Mouse (Mus musculus) heart, embryonic 16.5 days (tissue): ENCODE results near the gene Ccdc136. TPM values are rescaled to one million over a fixed set of nuclear protein-coding genes. Genes with fewer than 3 reads are reported as not detected.

ENCODE experiments used
- ATAC-seq: fragments of 200-750 bp; cut with Nextera tagmentation; replicated peaks from 2 replicates; pipeline ENCODE4 v1.8.0; 2017; ENCODE audit warnings: moderate number of reproducible peaks; ENCODE audit not compliant: insufficient read depth, low FRiP score; ENCODE audit errors: extremely low read depth
- H3K27ac ChIP-seq: fragments of 300-500 bp; sonication (generic); 2 replicates; pipeline ENCODE4 v1.5.1; 2014; ENCODE audit warnings: mild to moderate bottlenecking, low read length, control low read depth, moderate library complexity
- H3K27me3 ChIP-seq: fragments of 300-500 bp; sonication (generic); 2 replicates; pipeline ENCODE4 v1.6.1; 2014; ENCODE audit warnings: low read length, mixed read lengths; ENCODE audit not compliant: control insufficient read depth, insufficient read depth
- H3K36me3 ChIP-seq: fragments of 300-500 bp; sonication (generic); 2 replicates; pipeline ENCODE4 v1.6.1; 2014; ENCODE audit not compliant: control insufficient read depth, insufficient read depth
- H3K4me1 ChIP-seq: fragments of 300-500 bp; sonication (generic); 2 replicates; pipeline ENCODE4 v1.6.1; 2014; ENCODE audit warnings: low read length, mixed read lengths; ENCODE audit not compliant: control insufficient read depth, insufficient read depth
- H3K4me2 ChIP-seq: fragments of 300-500 bp; sonication (generic); 2 replicates; pipeline ENCODE4 v1.6.1; 2014; ENCODE audit warnings: low read depth, mild to moderate bottlenecking, control low read depth, low read length
- H3K4me3 ChIP-seq: fragments of 300-500 bp; sonication (generic); 2 replicates; pipeline ENCODE4 v1.5.1; 2014; ENCODE audit warnings: mild to moderate bottlenecking, control low read depth, low read length
- H3K9ac ChIP-seq: fragments of 300-500 bp; sonication (generic); 2 replicates; pipeline ENCODE4 v1.6.1; 2014; ENCODE audit warnings: low read length, control low read depth
- H3K9me3 ChIP-seq: fragments of 300-500 bp; sonication (generic); replicated peaks from 2 replicates; pipeline ENCODE4 v1.6.1; 2016; ENCODE audit warnings: low read length; ENCODE audit not compliant: control insufficient read depth
- WGBS: fragments of 180-500 bp; shearing (Covaris S2); extraction: QIAGEN DNeasy Blood & Tissue Kit; methylation state at CpG from one replicate; pipeline ENCODE4 v1.1.7; 2014; 5-methylcytosine and 5-hydroxymethylcytosine counted together
- polyA plus RNA-seq: library from polyadenylated mRNA; unstranded; fragments of >200 nt; fragmentation: Nextera tagmentation; extraction: Ambion mirVana; gene quantifications from 2 replicates; pipeline ENCODE4 v1.2.1, GENCODE M21; 2015

Ccdc136 gene
- polyA plus RNA-seq, 1 experiment from 2014 or later = 21.6 TPM

DNA sequence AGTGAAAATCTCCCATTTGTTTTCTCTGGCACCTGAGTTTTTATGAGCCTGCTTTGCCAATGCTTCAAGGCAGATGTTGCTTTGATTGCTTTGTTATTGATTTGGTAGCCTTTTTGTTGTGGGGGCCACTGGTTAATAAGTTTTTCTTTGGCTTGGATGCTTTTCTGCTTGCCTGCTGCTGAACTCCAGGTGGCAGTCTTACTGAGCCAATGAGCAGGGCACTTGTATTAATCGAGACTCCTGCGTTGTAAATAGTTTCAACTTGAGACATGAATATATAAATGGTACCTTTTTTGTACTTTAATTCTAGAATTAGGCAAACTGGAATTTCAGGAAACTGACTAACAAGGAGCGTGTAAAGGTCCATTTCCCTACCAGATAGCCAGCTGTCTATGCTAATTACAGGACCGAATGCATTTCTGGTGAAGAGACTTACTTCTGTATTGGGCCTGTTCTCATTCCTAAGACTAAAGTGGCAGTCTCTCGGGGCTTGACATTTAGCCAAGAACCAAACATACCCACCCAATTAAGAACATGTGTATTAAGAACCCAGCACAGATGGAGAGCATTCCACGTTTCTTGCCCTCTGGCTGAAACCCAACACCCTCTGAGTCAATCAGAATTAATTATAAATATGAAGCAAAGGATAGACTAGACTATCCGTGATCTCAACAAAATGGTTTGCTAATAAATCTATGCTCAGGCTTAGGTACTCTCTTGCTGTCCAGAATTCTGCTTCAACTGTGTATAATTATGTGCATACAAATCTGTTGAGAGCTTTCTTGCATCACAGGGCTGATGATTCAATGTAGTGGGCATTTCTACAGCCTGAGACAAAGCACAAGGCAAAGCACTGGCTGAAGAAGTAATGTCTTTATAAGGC is 33.6 kb upstream of the Ccdc136 start:
- H3K27ac ChIP-seq = peak overlapping the region; percentile 58
- peaks cover 32% of the 10 kb centered on the region for H3K36me3 ChIP-seq

GRCm38 (mm10) chr6:29363129-29363515 is 33.0 kb upstream of the Ccdc136 start:
- no peak overlapping the region for H3K4me2 ChIP-seq
- no peaks in the 10 kb centered on the region for H3K27me3 ChIP-seq
- WGBS = 72% methylated on average over 3 of the region's 3 CpGs
- H3K9ac ChIP-seq = no peak overlapping the region
- H3K27ac ChIP-seq = peak overlapping the region; percentile 58
- H3K36me3 ChIP-seq = peaks cover 32% of the 10 kb centered on the region
- H3K9me3 ChIP-seq = no peaks in the 10 kb centered on the region
- no peak overlapping the region for H3K4me3 ChIP-seq
- no peak for ATAC-seq
- H3K4me1 ChIP-seq = peaks cover 21% of the 10 kb centered on the region

More for the DNA sequence above, 33.6 kb upstream of the Ccdc136 start:
- Histone ChIP-seq H3K27me3 (no peaks in the 10 kb centered on the region), H3K4me2 (no peak overlapping the region), H3K4me3 (no peak overlapping the region), H3K4me1 (peaks cover 21% of the 10 kb centered on the region), H3K9me3 (no peaks in the 10 kb centered on the region), H3K9ac (peak overlapping the region; percentile 15)
- ATAC-seq = no peak
- WGBS = 52% methylated on average over 7 of the region's 7 CpGs

DNA sequence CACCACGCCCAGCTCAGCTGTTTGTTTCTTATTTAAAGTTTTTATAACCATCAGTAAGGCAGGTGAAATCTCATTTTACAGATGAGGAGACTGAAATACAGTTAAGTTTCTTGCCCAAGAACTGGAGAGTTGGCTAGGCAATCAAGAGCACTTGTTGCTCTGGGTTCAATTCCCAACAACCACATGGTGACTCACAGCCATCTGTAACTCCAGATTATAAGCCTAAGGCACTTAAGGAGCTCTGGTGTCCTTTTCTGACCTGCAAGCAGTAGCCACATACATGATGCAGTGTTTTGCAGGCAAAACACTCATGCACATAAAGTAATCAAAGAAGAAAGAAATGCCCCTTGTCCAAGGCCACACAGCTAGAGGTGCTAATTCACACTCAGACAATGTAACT is 30.8 kb upstream of the Ccdc136 start:
- no peak overlapping the region for H3K4me3 ChIP-seq
- H3K4me2 ChIP-seq = no peak overlapping the region
- peaks cover 40% of the 10 kb centered on the region for H3K36me3 ChIP-seq
- 96% methylated on average over 1 of the region's 1 CpGs for WGBS
- no peak for ATAC-seq
- H3K4me1 ChIP-seq = peaks cover 7% of the 10 kb centered on the region
- no peaks in the 10 kb centered on the region for H3K27me3 ChIP-seq
- H3K9me3 ChIP-seq = no peaks in the 10 kb centered on the region
- no peak overlapping the region for H3K27ac ChIP-seq
- no peak overlapping the region for H3K9ac ChIP-seq

DNA sequence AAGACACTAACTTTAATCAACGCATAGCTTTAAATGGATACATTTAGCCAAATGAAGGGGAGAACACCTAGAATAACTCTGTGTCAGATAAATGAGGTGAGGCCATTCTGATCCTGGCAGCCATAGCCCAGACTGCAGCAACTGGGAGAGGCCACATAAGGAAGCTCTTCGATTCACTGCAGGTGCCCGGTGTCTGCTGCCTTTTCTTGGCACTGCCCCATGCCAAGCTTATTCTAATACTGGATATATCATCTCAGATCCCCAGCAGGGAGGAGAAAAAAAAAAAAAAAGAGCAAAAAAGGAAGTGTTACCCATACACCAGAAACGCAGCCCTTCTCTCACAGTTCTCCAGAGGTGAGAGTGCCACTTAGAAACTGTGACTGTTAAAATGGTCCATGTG is 18.7 kb upstream of the Ccdc136 start:
- no peak for ATAC-seq
- WGBS = 85% methylated on average over 4 of the region's 4 CpGs
- no peak overlapping the region for H3K9ac ChIP-seq
- H3K36me3 ChIP-seq = peaks cover 40% of the 10 kb centered on the region
- H3K4me3 ChIP-seq = no peak overlapping the region
- no peak overlapping the region for H3K4me2 ChIP-seq
- no peak overlapping the region for H3K27ac ChIP-seq
- no peaks in the 10 kb centered on the region for H3K9me3 ChIP-seq
- no peaks in the 10 kb centered on the region for H3K27me3 ChIP-seq
- H3K4me1 ChIP-seq = no peaks in the 10 kb centered on the region

DNA sequence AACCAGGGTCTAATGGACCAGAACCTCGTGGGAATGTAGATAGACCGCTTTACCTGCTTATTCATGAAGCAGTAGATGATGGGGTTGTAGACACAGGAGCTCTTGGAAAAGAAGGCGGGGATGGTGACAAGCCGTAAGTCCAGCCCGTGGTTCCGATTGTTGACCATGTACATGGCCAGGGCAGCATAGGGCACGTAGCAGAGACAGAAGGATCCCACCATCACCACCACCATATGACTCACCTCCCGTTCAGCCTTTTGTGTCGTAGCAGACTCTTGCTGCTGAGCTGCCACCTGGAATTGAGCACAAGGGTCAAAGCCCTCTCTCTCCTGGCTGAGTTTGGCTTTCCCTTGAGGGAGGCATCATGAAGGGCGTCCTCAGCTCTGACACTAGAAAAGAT is 17.4 kb upstream of the Ccdc136 start:
- Histone ChIP-seq H3K9me3 (no peaks in the 10 kb centered on the region), H3K36me3 (peaks cover 31% of the 10 kb centered on the region)

DNA sequence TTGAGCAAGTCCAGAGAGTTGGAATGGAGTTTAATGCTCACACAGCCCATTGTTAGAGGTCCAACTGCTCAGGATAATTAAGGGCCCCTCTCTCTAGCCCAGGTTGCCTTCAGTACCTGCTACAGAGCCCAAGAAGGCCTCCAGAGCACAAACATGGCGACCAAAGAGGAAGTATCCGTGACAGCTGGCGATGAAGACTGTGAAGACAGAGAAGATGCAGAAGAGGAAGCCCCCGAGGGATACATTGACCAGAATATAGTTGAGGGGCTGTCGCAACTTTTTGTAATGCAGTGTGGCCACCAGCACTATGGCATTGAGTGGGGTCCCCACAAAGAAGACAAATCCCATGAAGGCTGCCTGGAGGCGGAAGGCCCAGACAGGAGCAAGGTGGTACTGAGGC is 16.2 kb upstream of the Ccdc136 start:
- Histone ChIP-seq H3K9me3 (no peaks in the 10 kb centered on the region), H3K27ac (no peak overlapping the region), H3K4me1 (no peaks in the 10 kb centered on the region), H3K4me3 (no peak overlapping the region), H3K36me3 (peaks cover 21% of the 10 kb centered on the region), H3K27me3 (no peaks in the 10 kb centered on the region), H3K9ac (no peak overlapping the region), H3K4me2 (no peak overlapping the region)
- ATAC-seq = no peak
- WGBS = 87% methylated on average over 6 of the region's 6 CpGs

More for the DNA sequence above, 17.4 kb upstream of the Ccdc136 start:
- H3K4me3 ChIP-seq = no peak overlapping the region
- no peak for ATAC-seq
- 93% methylated on average over 10 of the region's 10 CpGs for WGBS
- no peaks in the 10 kb centered on the region for H3K4me1 ChIP-seq
- no peak overlapping the region for H3K27ac ChIP-seq
- no peaks in the 10 kb centered on the region for H3K27me3 ChIP-seq
- H3K4me2 ChIP-seq = no peak overlapping the region
- H3K9ac ChIP-seq = no peak overlapping the region

DNA sequence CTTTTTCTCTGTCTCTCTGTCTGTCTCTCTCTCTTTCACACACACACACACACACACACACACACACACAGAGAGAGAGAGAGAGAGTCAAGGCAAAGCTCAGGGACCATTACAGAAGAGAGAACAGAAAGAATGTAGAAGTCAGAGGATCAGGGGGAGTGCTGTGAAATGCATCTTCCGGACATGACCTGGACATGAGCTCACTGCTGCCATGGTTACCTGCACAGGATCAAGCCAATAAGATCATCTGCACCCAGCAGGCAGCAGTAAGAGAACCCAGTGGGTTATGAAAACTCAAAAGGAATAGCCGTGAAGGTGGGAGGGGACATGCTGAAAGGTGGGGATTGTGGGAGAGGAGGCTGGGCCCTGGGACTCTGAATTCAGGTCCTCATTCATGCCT is 13.7 kb upstream of the Ccdc136 start:
- no peak overlapping the region for H3K4me3 ChIP-seq
- H3K4me1 ChIP-seq = peaks cover 4% of the 10 kb centered on the region
- H3K27ac ChIP-seq = no peak overlapping the region
- H3K9me3 ChIP-seq = no peaks in the 10 kb centered on the region
- no peak overlapping the region for H3K4me2 ChIP-seq
- 77% methylated on average over 2 of the region's 2 CpGs for WGBS
- no peak for ATAC-seq
- H3K27me3 ChIP-seq = peaks cover 2% of the 10 kb centered on the region; the same call in 1 of the 2 replicates
- H3K9ac ChIP-seq = no peak overlapping the region
- peaks cover 4% of the 10 kb centered on the region; the same call in 1 of the 2 replicates for H3K36me3 ChIP-seq

DNA sequence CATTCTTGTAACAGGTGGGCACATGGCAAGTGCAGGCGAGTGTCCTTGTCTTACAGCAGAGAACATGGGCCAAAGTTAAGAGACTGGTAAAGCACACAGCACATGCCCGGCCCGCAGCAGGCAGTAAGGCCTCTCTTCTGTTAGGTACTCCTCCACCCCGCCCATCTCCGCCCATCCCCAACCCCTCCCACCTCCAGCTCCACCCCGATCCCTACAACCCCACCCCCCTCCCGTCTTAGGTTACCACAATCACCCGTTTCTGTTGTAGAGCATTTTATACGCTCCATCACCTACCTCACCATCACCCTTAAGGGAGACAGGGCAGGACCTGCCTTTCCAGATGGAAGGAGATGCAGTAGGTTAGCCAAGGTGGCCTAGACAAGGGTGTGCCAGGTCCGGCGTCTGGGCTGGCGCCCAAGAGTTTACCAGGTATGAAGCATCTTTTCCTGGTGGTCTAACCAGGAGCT is 8.0 kb upstream of the Ccdc136 start, which contains the start of gene Opn1sw:
Opn1sw (minus strand) TSS at position 417 of the 467 bp plus-strand sequence.
- ATAC-seq = peak; percentile 77
- Histone ChIP-seq H3K9me3 (no peaks in the 10 kb centered on the region), H3K9ac (peak within 1 kb of the TSS; percentile 63), H3K36me3 (no peaks in the 10 kb centered on the region), H3K27me3 (peaks cover 2% of the 10 kb centered on the region; the same call in 1 of the 2 replicates), H3K4me1 (peaks cover 17% of the 10 kb centered on the region), H3K4me3 (peak within 1 kb of the TSS; percentile 59), H3K27ac (peak within 1 kb of the TSS; percentile 82), H3K4me2 (peak within 1 kb of the TSS; percentile 68)
- WGBS = 4% methylated on average over 12 of the region's 12 CpGs

DNA sequence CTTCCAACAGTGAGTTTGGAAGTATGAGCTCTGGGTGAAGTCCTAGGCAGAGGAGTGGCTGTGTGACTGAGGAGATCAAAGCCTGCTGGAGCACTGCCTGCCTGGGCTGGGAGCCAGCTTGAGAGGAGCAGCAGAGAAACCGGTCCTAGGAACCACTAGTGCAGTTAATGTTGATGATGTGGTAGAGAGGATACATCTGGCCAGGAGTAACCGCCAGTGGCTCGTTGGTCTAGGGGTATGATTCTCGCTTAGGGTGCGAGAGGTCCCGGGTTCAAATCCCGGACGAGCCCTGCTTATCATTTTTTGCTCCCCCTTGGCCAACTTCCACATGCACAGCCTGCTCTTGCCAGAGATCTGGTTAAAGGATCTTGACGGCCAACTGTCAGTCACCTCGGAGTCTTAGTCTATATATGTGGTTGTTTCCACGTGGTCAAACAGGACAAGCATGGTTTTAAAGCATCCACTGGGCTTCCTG is 7.5 kb upstream of the Ccdc136 start:
- peaks cover 17% of the 10 kb centered on the region for H3K4me1 ChIP-seq
- peak overlapping the region; percentile 68 for H3K4me2 ChIP-seq
- peak overlapping the region; percentile 59 for H3K4me3 ChIP-seq
- peak overlapping the region; percentile 82 for H3K27ac ChIP-seq
- peaks cover 4% of the 10 kb centered on the region; the same call in 1 of the 2 replicates for H3K27me3 ChIP-seq
- no peaks in the 10 kb centered on the region for H3K36me3 ChIP-seq
- peak overlapping the region; percentile 63 for H3K9ac ChIP-seq
- WGBS = 4% methylated on average over 11 of the region's 11 CpGs
- peak; percentile 95 for ATAC-seq
- H3K9me3 ChIP-seq = no peaks in the 10 kb centered on the region
